Mouse (Mus musculus) frontal cortex, postnatal 14 days (tissue): ENCODE measurements at regions not wholly inside any gene's neighbourhood (a gene's known extent, or its start where the extent isn't known, plus 50 kb on each side); places are given as distances from the start of the nearest gene placed in this dataset.

ENCODE experiments used
- DNase-seq, 2 experiments: peaks; one replicate each; pipeline ENCODE4 v3.0.0; 2022; ENCODE audit warnings: low spot score in 2 of 2

DNA sequence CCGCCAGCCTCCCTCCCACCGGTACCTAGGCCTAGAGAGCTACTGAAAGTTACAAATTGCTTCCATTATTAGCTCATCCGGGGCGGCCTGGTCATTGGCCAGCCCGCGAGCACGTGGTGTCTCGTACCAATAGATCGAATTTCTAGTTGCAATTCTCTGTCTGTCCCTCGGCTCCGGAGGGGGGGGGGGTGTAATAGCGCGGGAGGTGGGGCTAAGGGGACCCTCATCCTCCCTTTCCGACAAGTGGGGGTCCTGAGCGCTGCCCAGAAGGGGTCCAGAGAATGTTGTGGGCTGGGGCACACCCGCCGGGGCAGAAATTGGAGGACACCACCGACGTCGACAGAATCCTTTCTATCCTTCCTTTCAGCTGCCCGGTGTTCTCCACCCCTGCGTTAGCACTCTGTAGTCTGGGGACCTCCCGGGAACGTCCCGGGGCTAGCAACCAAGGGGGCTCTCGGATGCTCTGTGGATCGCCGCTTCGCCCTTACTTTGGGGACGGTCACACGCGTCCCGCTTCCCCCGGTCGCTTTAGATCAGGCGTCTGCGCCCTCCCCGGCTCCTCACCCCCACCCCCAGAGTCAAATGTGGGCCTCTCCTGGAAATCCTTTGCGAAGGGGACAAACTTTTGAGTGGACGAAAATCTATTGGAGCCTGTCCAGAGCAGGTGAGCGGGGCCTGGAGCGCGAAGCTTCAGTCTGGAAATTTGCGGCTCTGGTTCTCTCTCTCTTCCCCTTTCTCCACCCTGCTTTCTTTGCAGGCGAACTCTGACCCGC is 64.6 kb downstream of the Smug1 start:
- DNase-seq: no peak

DNA sequence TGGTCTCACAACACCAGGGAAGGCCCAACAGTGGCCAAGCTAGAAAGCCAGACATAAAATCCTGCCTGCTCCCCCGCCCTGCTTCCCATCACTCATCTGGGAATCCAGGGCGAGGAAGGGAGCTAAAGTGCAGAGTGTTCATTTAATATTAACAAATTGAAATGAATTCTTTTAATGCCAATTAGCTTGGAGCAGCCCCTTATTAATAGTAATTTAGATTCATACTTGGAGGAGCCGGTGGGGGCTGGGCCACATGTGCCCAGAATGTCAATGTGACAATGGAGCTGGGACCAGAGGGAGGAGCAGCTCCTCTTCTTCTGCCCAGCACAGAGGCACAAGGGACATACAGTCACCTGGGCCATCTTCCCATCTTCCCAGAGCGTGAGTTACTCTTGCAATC is 66.8 kb downstream of the Smug1 start:
- no peak for DNase-seq

GRCm38 (mm10) chr15:103094457-103094856 is 72.4 kb downstream of the Smug1 start:
- no peak for DNase-seq

DNA sequence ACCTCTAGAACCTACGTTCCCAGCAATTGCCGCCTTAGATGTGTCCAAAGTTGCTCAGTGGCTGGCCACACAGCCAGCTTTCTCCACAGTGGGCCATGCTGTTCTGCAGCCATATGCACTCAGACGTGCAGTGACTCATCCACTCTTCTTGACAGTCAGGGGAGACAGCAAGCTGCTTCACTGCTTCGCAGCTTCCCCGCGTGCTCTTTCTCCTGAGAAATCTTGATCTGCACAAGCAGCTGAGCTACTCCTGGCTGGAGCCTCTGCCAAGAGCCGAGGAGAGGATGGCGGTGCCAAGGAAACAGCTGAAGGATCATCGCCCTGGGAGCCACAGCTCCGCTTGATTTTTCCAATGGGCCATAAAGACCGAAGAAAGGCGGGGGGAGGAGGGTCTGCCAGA is 73.2 kb downstream of the Smug1 start:
- DNase-seq: peak; percentile 38 to 56

DNA sequence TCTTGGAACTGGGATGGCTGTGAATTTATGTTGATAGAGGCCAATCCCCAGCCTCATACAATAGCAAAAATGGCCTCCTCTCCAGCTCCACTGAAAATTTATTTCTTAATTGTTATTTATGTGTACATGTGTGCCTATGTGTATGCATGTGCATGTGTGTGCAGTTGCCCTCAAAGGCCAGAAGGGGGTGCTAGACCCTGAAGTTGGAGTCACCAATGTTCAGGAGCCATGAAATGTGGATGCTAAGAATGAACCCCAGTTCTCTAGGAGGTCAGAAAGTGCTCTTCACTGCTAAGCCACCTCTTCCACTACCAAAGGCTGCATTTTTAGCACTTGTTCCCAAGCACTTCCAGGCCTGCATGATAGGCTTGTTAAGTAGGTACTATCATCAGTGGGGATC is 73.8 kb downstream of the Hoxc4 start:
- DNase-seq: no peak

DNA sequence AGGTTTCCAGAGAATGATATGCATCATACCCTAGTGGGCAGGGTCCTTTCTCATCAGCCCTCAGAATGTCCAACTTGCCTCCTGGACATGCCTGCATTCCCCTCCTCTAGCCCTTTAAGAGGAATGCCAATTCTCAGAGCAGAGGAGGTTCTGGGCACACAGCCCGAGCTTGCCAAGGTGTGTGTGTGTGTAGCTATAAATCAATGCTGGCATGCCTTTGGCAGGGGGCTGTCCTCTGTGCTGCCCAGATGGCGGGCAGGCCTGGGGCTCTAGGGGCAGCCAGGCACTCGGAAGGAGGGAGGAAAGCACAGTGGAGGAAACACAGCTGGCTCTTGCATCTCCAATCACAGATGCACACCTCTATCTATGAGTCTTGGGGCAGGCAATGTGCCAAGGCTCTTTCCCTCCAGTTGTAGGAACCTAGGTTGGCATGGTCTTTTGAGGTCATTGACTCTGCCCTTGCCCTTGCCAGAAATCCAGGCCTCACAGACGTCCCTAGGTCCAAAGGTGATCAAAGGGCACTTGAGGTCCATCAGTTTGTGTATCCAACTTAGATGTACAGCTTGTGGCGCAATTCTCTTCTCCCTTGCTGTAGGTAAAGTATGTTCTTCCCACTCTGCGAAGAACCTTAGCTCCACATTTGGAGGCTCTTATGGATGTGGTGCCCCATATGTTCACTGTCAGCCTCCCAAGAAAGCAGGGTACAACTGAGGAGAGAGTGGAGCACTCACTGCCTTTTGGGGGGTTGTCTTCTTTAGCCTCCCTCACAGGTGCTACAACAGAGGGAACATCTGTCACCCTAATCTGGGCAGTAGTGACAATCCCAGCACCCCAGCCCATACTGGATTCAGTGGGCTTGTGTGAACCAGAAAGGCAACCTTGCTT is 71.8 kb downstream of the Hoxc4 start:
- no peak for DNase-seq

DNA sequence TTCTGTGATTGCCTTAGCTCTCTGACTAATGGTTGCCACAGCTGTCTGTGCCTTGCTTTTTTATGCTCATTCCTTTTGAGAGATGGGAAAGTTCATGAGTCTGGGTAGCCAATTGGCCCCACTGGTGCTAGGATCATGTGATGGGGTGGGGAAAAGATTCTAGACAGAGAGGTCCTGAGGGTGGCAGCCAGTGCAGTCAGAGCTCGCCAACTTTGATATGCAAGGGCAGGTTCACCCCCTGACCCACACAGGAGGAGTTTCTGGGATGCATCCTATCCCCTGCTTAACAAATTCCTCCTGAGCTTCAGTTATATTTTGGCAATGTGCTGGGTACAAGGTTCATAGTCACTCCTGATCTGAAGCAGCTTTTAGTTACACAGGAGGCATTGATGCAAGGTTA is 71.1 kb downstream of the Hoxc4 start:
- no peak for DNase-seq

DNA sequence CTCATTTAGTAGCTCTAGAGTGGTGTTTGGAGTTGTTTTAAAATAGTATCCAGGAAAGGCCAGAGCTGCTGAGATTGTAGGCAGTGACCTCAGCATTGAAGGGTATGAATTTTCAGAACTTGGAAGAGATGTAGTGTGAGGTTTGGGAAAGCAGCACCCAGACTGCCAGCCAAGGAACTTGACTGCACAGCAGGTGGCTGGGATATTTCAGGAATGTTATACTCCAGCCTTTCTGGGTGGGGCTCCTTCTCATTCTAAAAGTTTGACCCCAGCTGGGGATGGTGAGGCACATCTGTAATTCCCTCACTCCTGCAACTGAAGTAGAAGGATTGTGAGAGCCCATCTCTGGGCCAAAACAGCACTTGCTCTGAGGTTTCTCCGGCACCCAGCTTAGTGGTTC is 70.7 kb downstream of the Hoxc4 start:
- DNase-seq: no peak

DNA sequence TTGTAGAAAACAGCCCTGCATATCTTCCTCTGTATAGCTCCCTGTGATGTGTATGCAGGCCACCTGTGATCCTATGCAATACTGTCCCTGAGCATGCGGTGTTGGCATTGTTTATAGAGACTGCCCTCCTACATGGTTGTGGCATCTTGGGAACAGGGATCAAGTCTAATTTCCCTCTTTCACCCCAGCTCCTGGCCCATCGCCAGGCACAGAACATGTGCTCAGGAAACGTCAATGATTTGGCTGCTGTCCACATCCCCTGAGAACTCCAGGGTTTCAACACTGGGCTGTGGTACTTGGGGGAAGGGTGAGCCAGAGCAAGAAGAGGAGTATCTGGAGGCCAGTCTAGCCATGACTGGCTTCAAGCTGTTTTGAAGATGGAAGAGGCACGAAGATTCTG is 68.5 kb downstream of the Hoxc4 start:
- no peak for DNase-seq

- no peak for DNase-seq
Measured at GRCm38 (mm10) chr15:103086672-103087069, 67.9 kb downstream of the Hoxc4 start.
